24 mouse cellular contexts compared by ENCODE assay signal in genomic region chr8:127742236-127742635, GRCm38 (mm10).
DNase-seq lines count a peak whose midpoint lies in the region; ATAC-seq and TF ChIP-seq lines count a peak whose summit lies in the region.
"Had no signal": no experiment of that assay in that cellular context is flagged by ENCODE, and none has a peak within 500 bp of the region (broad histone marks: within the 10 kb centered on the region; RNA-seq: fewer than 3 reads in every experiment).

No protein-coding gene starts in this region.

- no peak overlapping the region for H3K27ac ChIP-seq in forebrain, embryonic 14.5 days (ENCODE audit: low read depth, low read length)
- H3K27ac ChIP-seq in forebrain, embryonic 13.5 days: no peak overlapping the region
- H3K27ac ChIP-seq in forebrain, embryonic 16.5 days (ENCODE audit: low read length): 0 out of 2 replicates have a peak overlapping the region, but pooled peaks have one; percentile 17
- no peak overlapping the region for H3K27ac ChIP-seq in forebrain, postnatal 0 days (ENCODE audit: low read depth, low read length)
- peak overlapping the region; percentile 11; the same call in 1 of the 2 replicates for H3K27ac ChIP-seq in layer of hippocampus, adult 2 months
- H3K27ac ChIP-seq: embryonic facial prominence, embryonic 13.5 days; embryonic facial prominence, embryonic 15.5 days had no signal

- no peaks in the 10 kb centered on the region for H3K27me3 ChIP-seq in forebrain, embryonic 14.5 days (replicated peaks; ENCODE audit: control insufficient read depth, insufficient read depth, low read length)
- H3K27me3 ChIP-seq in forebrain, embryonic 13.5 days: no peaks in the 10 kb centered on the region
- H3K27me3 ChIP-seq in forebrain, embryonic 16.5 days (replicated peaks; ENCODE audit: control insufficient read depth, insufficient read depth, low read length): no peaks in the 10 kb centered on the region
- no peaks in the 10 kb centered on the region for H3K27me3 ChIP-seq in forebrain, postnatal 0 days (ENCODE audit: insufficient read depth, low read length)
- H3K27me3 ChIP-seq: embryonic facial prominence, embryonic 15.5 days; Patski had no signal

- no peak overlapping the region for H3K9ac ChIP-seq in forebrain, embryonic 14.5 days (ENCODE audit: low read length)
- no peak overlapping the region for H3K9ac ChIP-seq in forebrain, embryonic 13.5 days
- no peak overlapping the region for H3K9ac ChIP-seq in forebrain, embryonic 16.5 days (replicated peaks; ENCODE audit: low read depth, low read length)
- no peak overlapping the region for H3K9ac ChIP-seq in forebrain, postnatal 0 days
- H3K9ac ChIP-seq: embryonic facial prominence, embryonic 13.5 days; embryonic facial prominence, embryonic 15.5 days had no signal

- peaks cover 3% of the 10 kb centered on the region; the same call in 1 of the 2 replicates for H3K4me1 ChIP-seq in forebrain, embryonic 14.5 days (ENCODE audit: control insufficient read depth, insufficient read depth, low read length)
- peaks cover 7% of the 10 kb centered on the region for H3K4me1 ChIP-seq in forebrain, embryonic 13.5 days
- H3K4me1 ChIP-seq in forebrain, embryonic 16.5 days (replicated peaks; ENCODE audit: control insufficient read depth, insufficient read depth, low read length): peaks cover 3% of the 10 kb centered on the region
- no peaks in the 10 kb centered on the region for H3K4me1 ChIP-seq in forebrain, postnatal 0 days (ENCODE audit: insufficient read depth)
- H3K4me1 ChIP-seq: embryonic facial prominence, embryonic 15.5 days had no signal

- H3K36me3 ChIP-seq in forebrain, embryonic 14.5 days (ENCODE audit: control insufficient read depth, insufficient read depth, low read length): no peaks in the 10 kb centered on the region
- no peaks in the 10 kb centered on the region for H3K36me3 ChIP-seq in forebrain, embryonic 13.5 days (ENCODE audit: poor library complexity, severe bottlenecking)
- no peaks in the 10 kb centered on the region for H3K36me3 ChIP-seq in forebrain, embryonic 16.5 days (ENCODE audit: control insufficient read depth, insufficient read depth)
- H3K36me3 ChIP-seq in forebrain, postnatal 0 days (ENCODE audit: insufficient read depth): no peaks in the 10 kb centered on the region
- H3K36me3 ChIP-seq: embryonic facial prominence, embryonic 13.5 days; embryonic facial prominence, embryonic 15.5 days had no signal

- TF ChIP-seq CTCF in forebrain, postnatal 0 days (IDR thresholded peaks at IDR 0.05; ENCODE audit: low read depth): no peak
- TF ChIP-seq CTCF in layer of hippocampus, adult 2 months (conservative IDR thresholded peaks at IDR 0.05): no peak

- H3K4me3 ChIP-seq in forebrain, embryonic 14.5 days (ENCODE audit: low read depth, low read length): no peak overlapping the region
- H3K4me3 ChIP-seq in forebrain, embryonic 13.5 days: no peak overlapping the region
- H3K4me3 ChIP-seq in forebrain, embryonic 16.5 days (replicated peaks; ENCODE audit: low read length): no peak overlapping the region
- H3K4me3 ChIP-seq in forebrain, postnatal 0 days (ENCODE audit: low read depth, low read length): no peak overlapping the region
- no peak overlapping the region for H3K4me3 ChIP-seq in layer of hippocampus, adult 2 months
- H3K4me3 ChIP-seq: embryonic facial prominence, embryonic 13.5 days; embryonic facial prominence, embryonic 15.5 days; erythroblast, embryonic 14.5 days had no signal

- no peaks in the 10 kb centered on the region for H3K9me3 ChIP-seq in forebrain, embryonic 14.5 days (replicated peaks; ENCODE audit: control insufficient read depth, low read length)
- no peaks in the 10 kb centered on the region for H3K9me3 ChIP-seq in forebrain, embryonic 13.5 days (replicated peaks)
- H3K9me3 ChIP-seq in forebrain, embryonic 16.5 days (ENCODE audit: control insufficient read depth, low read length): no peaks in the 10 kb centered on the region
- no peaks in the 10 kb centered on the region for H3K9me3 ChIP-seq in forebrain, postnatal 0 days (ENCODE audit: low read length)
- H3K9me3 ChIP-seq: embryonic facial prominence, embryonic 13.5 days; embryonic facial prominence, embryonic 15.5 days had no signal

- no peak overlapping the region for H3K4me2 ChIP-seq in forebrain, embryonic 14.5 days (ENCODE audit: low read length)
- no peak overlapping the region for H3K4me2 ChIP-seq in forebrain, embryonic 13.5 days
- H3K4me2 ChIP-seq in forebrain, embryonic 16.5 days (ENCODE audit: low read length): no peak overlapping the region
- H3K4me2 ChIP-seq in forebrain, postnatal 0 days (ENCODE audit: low read depth): no peak overlapping the region
- H3K4me2 ChIP-seq: embryonic facial prominence, embryonic 13.5 days; embryonic facial prominence, embryonic 15.5 days had no signal

- peak; percentile 20 for DNase-seq in forebrain, embryonic 14.5 days (ENCODE audit: low spot score)
- DNase-seq in forebrain, postnatal 0 days: no peak
- no peak for DNase-seq in layer of hippocampus, adult 2 months (ENCODE audit: low spot score in 2 of 2)
- no peak for DNase-seq in layer of hippocampus, adult 8-10 months (ENCODE audit: low spot score in 2 of 2)
- peak; percentile 75 for DNase-seq in Muller cell, postnatal 12 days (ENCODE audit: inconsistent ontology term)
- DNase-seq: adrenal gland, adult 8-10 months; adrenal gland, postnatal 14 days; adrenal gland, postnatal 36 days; B cell, adult 2 months; cerebellum, adult 11 months; cerebellum, adult 18-20 months; cerebellum, adult 8-10 months; cerebellum, adult 9-11 months; cerebellum, postnatal 14 days; cerebellum, postnatal 36 days; embryo, embryonic 11 days had no signal

- ATAC-seq in forebrain, embryonic 14.5 days: no peak
- no peak for ATAC-seq in forebrain, embryonic 13.5 days
- peak; percentile 28; the same call in 1 of the 2 replicates for ATAC-seq in forebrain, embryonic 16.5 days
- ATAC-seq in forebrain, postnatal 0 days: no peak; the same call in 1 of the 2 replicates
- no peak for ATAC-seq in CD4-positive, CD25-positive, alpha-beta regulatory T cell, adult 4 months
- ATAC-seq: activated CD4-positive, CD25-positive, alpha-beta regulatory T cell, adult 4 months; Patski had no signal

- 21% methylated on average over 6 of the region's 6 CpGs for WGBS in forebrain, embryonic 14.5 days
- 31% methylated on average over 6 of the region's 6 CpGs for WGBS in forebrain, embryonic 13.5 days
- WGBS in forebrain, embryonic 16.5 days: 19% methylated on average over 6 of the region's 6 CpGs
- whole genome bisulfite sequencing in forebrain, postnatal 0 days: 20% methylated on average over 6 of the region's 6 CpGs

Comparison
In these comparisons a context has a peak if more than half of its experiments do, and no peak if none do; other contexts are left out.
1. DNase-seq: peak in forebrain, embryonic 14.5 days (single experiment) and Muller cell, postnatal 12 days (single experiment); none in forebrain, postnatal 0 days (single experiment), layer of hippocampus, adult 2 months (0 of 2) and layer of hippocampus, adult 8-10 months (0 of 2).
2. H3K27ac ChIP-seq: peak in forebrain, embryonic 16.5 days (single experiment) and layer of hippocampus, adult 2 months (single experiment); none in forebrain, embryonic 14.5 days (single experiment), forebrain, embryonic 13.5 days (single experiment) and forebrain, postnatal 0 days (single experiment).